Mouse (Mus musculus) urinary bladder, postnatal 0 days (tissue): ENCODE results near the gene Rasa1. TPM values are rescaled to one million over a fixed set of nuclear protein-coding genes. Genes with fewer than 3 reads are reported as not detected.

Source experiments
- polyA plus RNA-seq: library from polyadenylated mRNA; unstranded; fragments of >200 nt; fragmentation: Nextera tagmentation; extraction: Ambion mirVana; gene quantifications from 2 replicates; pipeline ENCODE4 v1.2.1, GENCODE M21; 2015

Gene Rasa1
- polyA plus RNA-seq: 26.6 and 27.1 TPM in 2 replicates

GRCm38 (mm10) chr13:85288843-85289713, at the start of gene Rasa1:
Gene Rasa1 (minus strand): TSS chr13:85289130.

GRCm38 (mm10) chr13:85188903-85189643, 99.9 kb downstream of the Rasa1 start, which contains the start of gene Ccnh:
Gene Ccnh (plus strand): TSS chr13:85189408.

Other genes starting within 250 kb of the Rasa1 start
- 44.6 and 55.1 TPM in 2 replicates for gene Ccnh, start 99.7 kb downstream of the Rasa1 start, polyA plus RNA-seq